Mouse (Mus musculus) thymus, postnatal 25 days (tissue): ENCODE data around the gene Zfp280c.

Experiments used
- DNase-seq: peaks from one replicate; pipeline ENCODE4 v3.0.0; 2022

Zfp280c gene

GRCm38 (mm10) chrX:48594099-48594760 is at the start of gene Zfp280c:
Zfp280c (minus strand) TSS chrX:48594504.
- peak; percentile 74 for DNase-seq

GRCm38 (mm10) chrX:48637032-48637431 is 42.7 kb upstream of the Zfp280c start:
- peak; percentile 9 for DNase-seq

GRCm38 (mm10) chrX:48624054-48624420 is 29.7 kb upstream of the Zfp280c start:
- DNase-seq, result no peak

- DNase-seq, result peak; percentile 76
Measured at GRCm38 (mm10) chrX:48623379-48624053, 29.2 kb upstream of the Zfp280c start, which contains the start of gene Slc25a14. Slc25a14 (plus strand) TSS chrX:48623413.

GRCm38 (mm10) chrX:48623049-48623378 is 28.7 kb upstream of the Zfp280c start:
- DNase-seq, result no peak

GRCm38 (mm10) chrX:48604872-48605271 is 10.6 kb upstream of the Zfp280c start:
- no peak for DNase-seq

- DNase-seq, result no peak
Measured at GRCm38 (mm10) chrX:48596906-48597305, 2.6 kb upstream of the Zfp280c start.

GRCm38 (mm10) chrX:48596053-48596452 is 1.7 kb upstream of the Zfp280c start:
- DNase-seq, result no peak

- peak; percentile 5 for DNase-seq
Measured at GRCm38 (mm10) chrX:48593721-48594098, 594 bp downstream of the Zfp280c start.

- DNase-seq, result no peak
Measured at GRCm38 (mm10) chrX:48583332-48583731, 11.0 kb downstream of the Zfp280c start.

GRCm38 (mm10) chrX:48532175-48532574 is 62.1 kb downstream of the Zfp280c start:
- peak; percentile 68 for DNase-seq

GRCm38 (mm10) chrX:48526435-48526834 is 67.9 kb downstream of the Zfp280c start:
- DNase-seq, result no peak

- no peak for DNase-seq
Measured at GRCm38 (mm10) chrX:48525866-48526265, 68.4 kb downstream of the Zfp280c start.

- DNase-seq, result no peak
Measured at GRCm38 (mm10) chrX:48525332-48525731, 69.0 kb downstream of the Zfp280c start.

GRCm38 (mm10) chrX:48523512-48523911 is 70.8 kb downstream of the Zfp280c start:
- no peak for DNase-seq

- no peak for DNase-seq
Measured at GRCm38 (mm10) chrX:48521651-48522050, 72.7 kb downstream of the Zfp280c start.

GRCm38 (mm10) chrX:48519549-48520085 is 74.7 kb downstream of the Zfp280c start:
- DNase-seq, result peak; percentile 15

- peak; percentile 24 for DNase-seq
Measured at GRCm38 (mm10) chrX:48518808-48519548, 75.3 kb downstream of the Zfp280c start, which contains the start of gene Rab33a. Rab33a (plus strand) TSS chrX:48519285.

- peak; percentile 50 for DNase-seq
Measured at GRCm38 (mm10) chrX:48518211-48518807, 76.0 kb downstream of the Zfp280c start.

- DNase-seq, result peak; percentile 2
Measured at GRCm38 (mm10) chrX:48513824-48514223, 80.5 kb downstream of the Zfp280c start.

GRCm38 (mm10) chrX:48513166-48513807 is 81.0 kb downstream of the Zfp280c start, which contains the start of gene Aifm1:
Aifm1 (minus strand) TSS chrX:48513563.
- DNase-seq, result peak; percentile 87

- DNase-seq, result no peak
Measured at GRCm38 (mm10) chrX:48493763-48494162, 100.5 kb downstream of the Zfp280c start.
